Mouse (Mus musculus) heart, adult 2 months (tissue): Measurements from ENCODE around the gene Vmn2r85. TPM values are rescaled to one million over a fixed set of nuclear protein-coding genes. Genes with fewer than 3 reads are reported as not detected.
"Not testable (repeated sequence)": the region's sequence is repeated elsewhere in the genome, so short reads cannot be mapped to it uniquely, and the experiment has no call there.

Experiments
- DNase-seq, 2 experiments: peaks; one replicate each; pipeline ENCODE4 v3.0.0; 2021
- H3K27ac ChIP-seq: fragments of 200-600 bp; 2 replicates; pipeline ENCODE4 v1.8.1; 2022
- H3K27me3 ChIP-seq: fragments of 200-500 bp; 2 replicates; pipeline ENCODE4 v1.6.1; 2012; ENCODE audit warnings: mild to moderate bottlenecking, low read length, inconsistent platforms, mixed read lengths; ENCODE audit not compliant: control insufficient read depth, insufficient read depth
- H3K36me3 ChIP-seq: fragments of 200-500 bp; 2 replicates; pipeline ENCODE4 v1.6.1; 2012; ENCODE audit warnings: low read length, inconsistent platforms; ENCODE audit not compliant: control insufficient read depth, insufficient read depth
- H3K4me1 ChIP-seq: fragments of 200-500 bp; 2 replicates; pipeline ENCODE4 v1.6.1; 2011; ENCODE audit warnings: low read length; ENCODE audit not compliant: control insufficient read depth, insufficient read depth
- H3K4me3 ChIP-seq: fragments of 200-600 bp; 2 replicates; pipeline ENCODE4 v1.8.1; 2022
- H3K79me2 ChIP-seq: fragments of 200-500 bp; replicated peaks from 2 replicates; pipeline ENCODE4 v1.6.1; 2012; ENCODE audit warnings: mild to moderate bottlenecking, inconsistent platforms, low read length, moderate library complexity, mixed read lengths; ENCODE audit not compliant: control insufficient read depth, insufficient read depth
- H3K9ac ChIP-seq: fragments of 200-500 bp; 2 replicates; pipeline ENCODE4 v1.6.1; 2012; ENCODE audit warnings: low read depth, mild to moderate bottlenecking, control low read depth, inconsistent platforms, low read length, mixed read lengths
- CTCF ChIP-seq: fragments of 200-600 bp; IDR thresholded peaks from 2 replicates; pipeline ENCODE4 v1.8.1; 2022; ENCODE audit warnings: antibody characterized with exemption, mild to moderate bottlenecking, moderate library complexity
- EP300 ChIP-seq: fragments of 200-500 bp; IDR thresholded peaks from 2 replicates; pipeline ENCODE4 v1.6.1; 2011; ENCODE audit warnings: low read depth, low read length, control low read depth; ENCODE audit not compliant: insufficient read depth
- POLR2A ChIP-seq: fragments of 200-500 bp; IDR thresholded peaks from 2 replicates; pipeline ENCODE4 v1.6.1; 2011; ENCODE audit warnings: mild to moderate bottlenecking, low read depth, low read length, control low read depth; ENCODE audit not compliant: insufficient read depth
- WGBS: fragments of 180-500 bp; shearing (Covaris S2); methylation state at CpG from one replicate; pipeline ENCODE4 v1.1.7; 2018; 5-methylcytosine and 5-hydroxymethylcytosine counted together
- intact Hi-C: fragments of 180-260 bp; cut with DNase I; formaldehyde crosslinking; loops from one replicate; pipeline ENCODE4 v1.15.1; 2025
- long read RNA-seq: library from polyadenylated mRNA; stranded (forward); transcript quantifications from one replicate; pipeline ENCODE4 v2.0.0, GENCODE M21; 2021
- polyA plus RNA-seq: library from polyadenylated mRNA; depleted of rRNA; stranded (reverse); fragments of >200 nt; gene quantifications from 2 replicates; pipeline ENCODE4 v1.2.3, GENCODE M21; 2012; rRNA removed
- total RNA-seq, 2 experiments: library from RNA; stranded (reverse); gene quantifications; 2 replicates each; pipeline ENCODE4 v1.2.3; 2021

Vmn2r85 gene
- total RNA-seq (not detected), polyA plus RNA-seq (not detected in 2 replicates)
- long read RNA-seq: 0 reads

DNA sequence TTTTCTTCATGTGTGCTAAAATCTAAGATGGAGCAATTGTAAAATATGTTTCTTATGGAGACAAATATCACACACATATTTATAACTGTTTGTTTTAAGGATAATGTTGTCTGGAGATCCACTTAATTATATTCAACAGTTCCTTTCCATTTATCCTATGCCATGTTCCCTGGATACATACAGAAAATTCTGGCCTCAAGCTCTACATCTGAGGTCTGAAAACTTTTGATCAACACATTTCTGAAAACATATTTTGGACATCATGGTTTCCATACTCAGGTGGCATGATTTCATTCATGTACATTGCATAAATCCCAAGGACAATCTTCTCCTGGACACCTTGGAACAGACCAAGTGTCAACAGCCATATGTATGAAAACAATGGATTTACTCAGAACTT lies at the start of gene Vmn2r85:
TSS of gene Vmn2r85 (minus strand) at position 101 of the 400 bp plus-strand sequence.
- H3K4me3 ChIP-seq, H3K27ac ChIP-seq, H3K79me2 ChIP-seq, intact Hi-C loops, H3K27me3 ChIP-seq, H3K4me1 ChIP-seq, DNase-seq, H3K9ac ChIP-seq, H3K36me3 ChIP-seq: not testable (repeated sequence)

DNA sequence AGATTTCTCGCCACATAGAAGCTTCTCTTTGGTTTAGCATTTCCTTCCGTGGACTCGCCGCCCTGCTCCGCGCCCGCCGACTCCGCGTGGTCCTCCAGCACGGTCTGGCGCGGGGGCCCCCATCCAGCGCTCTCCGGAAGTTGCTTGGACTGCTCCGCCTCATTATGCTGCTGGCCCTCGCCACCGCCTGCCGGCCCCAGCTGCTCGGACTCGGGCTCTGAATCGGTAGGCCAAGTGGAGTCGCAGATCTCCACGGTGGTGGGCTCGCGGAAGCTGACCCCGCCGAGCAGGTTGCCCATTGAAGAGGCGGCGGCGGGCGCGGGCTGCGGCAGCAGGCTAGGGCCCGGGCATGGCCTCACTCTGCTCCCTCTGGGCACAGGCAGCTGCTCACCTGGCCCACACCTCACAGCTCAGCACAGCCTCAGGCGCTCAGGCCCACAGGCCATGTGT lies 40.8 kb upstream of the Vmn2r85 start:
- 3% methylated on average over 36 of the region's 36 CpGs for WGBS
- no peaks in the 10 kb centered on the region for H3K27me3 ChIP-seq
- H3K79me2 ChIP-seq: no peaks in the 10 kb centered on the region
- H3K4me3 ChIP-seq: no peak overlapping the region
- no peak for DNase-seq
- no peak for TF ChIP-seq EP300
- no peak for TF ChIP-seq CTCF
- TF ChIP-seq POLR2A: no peak
- no peak overlapping the region for H3K9ac ChIP-seq
- H3K36me3 ChIP-seq: no peaks in the 10 kb centered on the region
- intact Hi-C loops: no loop called here
- no peaks in the 10 kb centered on the region for H3K4me1 ChIP-seq
- H3K27ac ChIP-seq: no peak overlapping the region

DNA sequence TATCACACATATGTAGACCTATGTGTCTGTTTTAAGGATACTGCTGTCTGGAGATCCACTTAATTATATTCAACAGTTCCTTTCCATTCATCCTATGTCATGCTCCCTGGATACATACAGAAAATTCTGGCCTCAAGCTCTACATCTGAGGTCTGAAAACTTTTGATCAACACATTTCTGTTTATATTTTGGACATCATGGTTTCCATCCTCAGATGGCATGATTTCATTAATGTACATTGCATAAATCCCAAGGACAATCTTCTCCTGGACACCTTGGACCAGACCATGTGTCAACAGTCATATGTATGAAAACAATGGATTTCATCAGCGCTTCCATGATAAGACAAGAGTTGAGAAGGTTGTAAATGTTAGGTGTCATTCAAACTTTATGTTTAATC lies 26.4 kb upstream of the Vmn2r85 start, which contains the start of gene Vmn2r86:
TSS of gene Vmn2r86 (minus strand) at position 101 of the 400 bp plus-strand sequence.
- H3K27ac ChIP-seq, H3K9ac ChIP-seq, H3K4me1 ChIP-seq, DNase-seq, H3K79me2 ChIP-seq, H3K36me3 ChIP-seq, H3K4me3 ChIP-seq, H3K27me3 ChIP-seq, intact Hi-C loops: not testable (repeated sequence)
- WGBS: 90% methylated on average over 1 of the region's 1 CpGs

DNA sequence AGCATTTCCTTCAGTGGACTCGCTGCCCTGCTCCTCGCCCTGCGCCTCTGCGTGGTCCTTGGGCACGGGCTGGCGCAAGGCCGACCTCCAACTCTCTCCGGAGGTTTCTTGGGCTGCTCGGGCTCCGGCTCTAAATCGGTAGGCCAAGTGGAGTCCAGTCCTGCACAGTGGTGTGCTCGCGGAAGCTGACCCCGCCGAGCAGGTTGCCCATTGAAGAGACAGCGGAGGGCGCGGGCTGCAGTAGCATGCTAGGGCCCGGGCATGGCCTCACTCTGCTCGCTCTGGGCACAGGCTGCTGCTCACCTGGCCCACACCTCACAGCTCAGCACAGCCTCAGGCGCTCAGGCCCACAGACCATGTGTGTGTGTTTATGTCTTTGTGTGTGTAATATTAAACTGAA lies 15.3 kb upstream of the Vmn2r85 start:
- H3K27ac ChIP-seq: no peak overlapping the region
- no peaks in the 10 kb centered on the region for H3K36me3 ChIP-seq
- 85% methylated on average over 21 of the region's 21 CpGs for WGBS
- no peaks in the 10 kb centered on the region for H3K4me1 ChIP-seq
- no peaks in the 10 kb centered on the region for H3K27me3 ChIP-seq
- no peak for DNase-seq
- H3K4me3 ChIP-seq: no peak overlapping the region
- intact Hi-C loops: no loop called here
- H3K79me2 ChIP-seq: no peaks in the 10 kb centered on the region
- no peak overlapping the region for H3K9ac ChIP-seq
- TF ChIP-seq POLR2A: no peak
- no peak for TF ChIP-seq EP300
- no peak for TF ChIP-seq CTCF

DNA sequence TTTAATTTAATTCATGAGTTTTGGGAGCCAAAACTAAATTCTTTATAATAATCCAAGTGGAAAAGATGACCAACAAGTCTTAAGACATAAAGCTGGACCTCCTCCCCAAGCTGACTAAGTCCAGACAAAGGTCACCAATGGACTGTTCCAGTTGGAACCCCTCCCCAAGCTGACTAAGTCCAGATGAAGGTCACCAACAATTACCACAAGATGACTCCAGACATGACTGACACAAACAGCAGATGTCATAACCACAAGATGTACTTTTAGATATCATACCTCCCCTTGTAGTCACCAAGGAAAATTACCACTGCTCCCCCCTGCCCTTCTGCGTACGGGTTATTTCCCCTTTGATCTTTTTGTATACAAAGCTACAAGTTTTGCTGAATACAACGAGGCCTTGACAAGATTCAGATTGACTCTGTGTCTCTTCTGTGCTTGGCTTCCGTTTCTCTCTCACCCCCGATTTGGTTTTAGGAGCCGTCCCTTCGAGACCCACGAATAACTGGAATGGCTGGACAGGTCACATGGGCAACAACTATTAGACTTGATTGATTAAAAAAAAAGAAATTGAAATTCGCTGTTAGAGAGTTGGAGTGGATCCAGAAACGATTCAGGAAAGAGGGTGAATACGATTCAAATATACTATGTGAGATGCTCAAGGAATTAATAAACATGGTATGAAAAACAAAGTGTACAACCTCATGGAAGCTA lies 4.8 kb upstream of the Vmn2r85 start:
- H3K79me2 ChIP-seq, DNase-seq, H3K4me3 ChIP-seq, intact Hi-C loops, H3K27me3 ChIP-seq, H3K9ac ChIP-seq, H3K36me3 ChIP-seq, H3K27ac ChIP-seq, H3K4me1 ChIP-seq: not testable (repeated sequence)
- WGBS: 72% methylated on average over 11 of the region's 11 CpGs

DNA sequence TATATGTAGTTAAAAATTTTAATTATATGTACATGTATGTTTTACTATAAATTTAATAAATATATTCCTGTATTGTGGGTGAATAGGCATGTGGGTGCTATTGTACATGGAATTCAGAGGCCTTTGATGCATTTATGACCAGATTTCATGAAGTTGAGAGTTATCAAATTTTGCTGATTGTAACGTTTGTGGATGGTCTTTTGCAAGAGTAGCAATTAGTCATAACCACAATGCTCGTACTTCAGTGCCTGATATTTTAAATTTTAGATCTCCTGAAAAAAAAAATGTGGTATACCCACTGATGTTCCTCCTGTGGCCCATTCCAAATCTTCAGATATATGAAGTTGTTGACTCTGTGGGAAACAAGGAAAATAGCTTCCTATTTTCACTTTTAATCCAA lies 7.1 kb downstream of the Vmn2r85 start:
- H3K4me3 ChIP-seq, H3K36me3 ChIP-seq, DNase-seq, H3K9ac ChIP-seq, H3K27ac ChIP-seq, H3K27me3 ChIP-seq, H3K4me1 ChIP-seq, H3K79me2 ChIP-seq, intact Hi-C loops: not testable (repeated sequence)
- 57% methylated on average over 2 of the region's 2 CpGs for WGBS

DNA sequence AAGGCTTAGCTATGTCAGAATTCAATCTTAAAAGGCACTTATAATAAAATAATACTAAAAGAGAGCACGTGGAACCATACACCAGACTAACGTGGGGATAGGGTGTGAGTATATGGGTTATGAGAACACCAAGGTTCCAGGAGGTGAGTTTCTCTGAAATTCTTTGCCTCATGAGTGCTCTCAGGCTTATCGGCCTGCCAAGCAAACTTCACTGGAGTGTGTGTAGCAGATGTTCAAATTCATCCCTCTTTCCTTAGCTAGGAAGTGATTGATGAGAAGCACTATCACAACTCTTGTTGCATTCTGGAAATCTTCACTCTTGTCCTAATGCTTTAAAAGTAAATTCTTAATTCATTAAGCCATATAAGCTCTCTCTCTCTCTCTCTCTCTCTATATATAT lies 9.1 kb downstream of the Vmn2r85 start:
- Histone ChIP-seq H3K27ac (no peak overlapping the region), H3K36me3 (no peaks in the 10 kb centered on the region), H3K4me1 (no peaks in the 10 kb centered on the region), H3K9ac (no peak overlapping the region), H3K79me2 (no peaks in the 10 kb centered on the region), H3K27me3 (no peaks in the 10 kb centered on the region), H3K4me3 (no peak overlapping the region)
- TF ChIP-seq POLR2A (no peak), CTCF (no peak), EP300 (no peak)
- DNase-seq: no peak
- 68% methylated on average over 3 of the region's 3 CpGs for WGBS
- intact Hi-C loops: no loop called here

DNA sequence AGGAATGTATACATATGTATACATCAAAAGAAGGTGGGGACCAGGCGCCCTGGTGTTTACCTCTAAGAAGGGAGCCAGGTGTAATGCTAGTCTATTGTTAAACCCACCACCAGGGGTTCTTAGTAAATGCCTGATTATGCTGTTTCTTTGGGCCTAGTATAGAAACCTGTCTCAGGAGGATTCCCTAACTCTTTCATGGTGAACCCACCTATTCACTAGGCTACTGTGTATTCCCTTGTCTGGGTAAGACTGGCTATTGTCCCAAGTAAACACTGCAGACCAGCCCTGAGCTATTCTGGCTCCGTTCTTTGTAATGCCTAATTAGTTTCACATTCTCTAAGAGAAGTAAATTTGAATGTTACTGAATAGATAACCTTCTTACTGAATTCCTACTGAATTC lies 9.5 kb downstream of the Vmn2r85 start:
- H3K4me1 ChIP-seq, H3K27ac ChIP-seq, H3K79me2 ChIP-seq, H3K9ac ChIP-seq, intact Hi-C loops, H3K36me3 ChIP-seq, DNase-seq, H3K27me3 ChIP-seq, H3K4me3 ChIP-seq: not testable (repeated sequence)
- 53% methylated on average over 2 of the region's 2 CpGs for WGBS

DNA sequence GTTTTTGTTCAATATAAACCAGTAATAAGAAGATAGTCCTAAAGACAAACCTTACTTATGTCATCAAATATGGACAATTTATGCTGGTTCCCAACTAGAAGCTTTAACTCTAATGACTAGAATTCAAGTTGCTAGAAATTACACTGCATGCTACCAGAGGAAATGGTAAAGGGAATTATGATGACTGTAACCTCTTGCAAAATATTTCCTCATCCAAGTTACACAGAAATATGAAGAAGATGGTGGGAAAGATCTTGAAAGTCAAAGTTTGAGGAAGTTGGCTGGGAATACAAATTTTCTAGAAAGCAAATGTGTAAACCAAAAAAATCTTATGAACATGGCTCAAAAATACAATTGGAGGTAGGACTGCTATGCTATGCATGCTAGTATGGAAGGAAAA lies 13.2 kb downstream of the Vmn2r85 start:
- intact Hi-C loops: not testable (repeated sequence)

More for the DNA sequence above, 13.2 kb downstream of the Vmn2r85 start:
- not testable (repeated sequence) for H3K27ac ChIP-seq, DNase-seq, H3K79me2 ChIP-seq, H3K27me3 ChIP-seq, H3K4me3 ChIP-seq, H3K9ac ChIP-seq, H3K4me1 ChIP-seq, H3K36me3 ChIP-seq
